Mouse (Mus musculus) cerebellum, adult 9-10 months (tissue): Measurements from ENCODE around the gene Tekt1.

Source experiments
- DNase-seq: peaks from one replicate; pipeline ENCODE4 v3.0.0; 2022

Gene Tekt1

DNA sequence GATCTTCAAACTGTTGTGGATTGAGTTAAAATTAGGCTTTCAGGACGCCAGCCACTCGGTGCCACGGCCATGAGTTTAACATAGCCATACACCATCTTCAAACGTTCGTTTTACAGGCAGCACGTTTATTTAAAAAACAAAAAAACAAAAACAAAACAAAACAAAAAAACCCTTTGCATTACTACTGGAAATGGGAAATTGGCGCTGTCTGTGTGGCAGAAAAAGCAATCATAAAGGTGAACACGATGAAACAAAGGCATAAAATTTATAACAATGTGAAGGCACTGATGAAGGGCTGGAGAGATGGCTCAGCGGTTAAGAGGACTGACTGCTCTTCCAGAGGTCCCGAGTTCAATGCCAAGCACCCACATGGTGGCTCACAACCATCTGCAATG, at the start of gene Tekt1:
TSS of gene Tekt1 (minus strand) at position 96 of the 395 bp plus-strand sequence.
- no peak for DNase-seq

DNA sequence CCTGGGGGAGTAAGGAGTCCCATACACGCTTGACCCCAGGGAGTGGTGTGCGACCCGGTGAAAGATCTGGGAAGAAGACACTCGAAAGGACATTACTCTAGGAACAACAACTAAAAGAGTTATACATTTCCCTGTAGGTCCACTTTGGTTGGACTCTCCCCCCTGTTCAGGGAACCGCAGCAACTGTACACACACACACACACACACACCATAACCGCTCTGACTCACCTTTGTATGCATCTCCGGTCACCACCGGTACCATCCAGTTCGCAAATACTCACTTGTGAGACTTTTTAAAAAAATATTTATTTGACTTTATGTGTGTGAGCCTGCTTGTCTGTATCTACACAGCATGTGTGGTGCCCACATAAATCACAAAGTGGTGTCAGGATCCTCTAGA, 49.7 kb upstream of the Tekt1 start:
- no peak for DNase-seq

DNA sequence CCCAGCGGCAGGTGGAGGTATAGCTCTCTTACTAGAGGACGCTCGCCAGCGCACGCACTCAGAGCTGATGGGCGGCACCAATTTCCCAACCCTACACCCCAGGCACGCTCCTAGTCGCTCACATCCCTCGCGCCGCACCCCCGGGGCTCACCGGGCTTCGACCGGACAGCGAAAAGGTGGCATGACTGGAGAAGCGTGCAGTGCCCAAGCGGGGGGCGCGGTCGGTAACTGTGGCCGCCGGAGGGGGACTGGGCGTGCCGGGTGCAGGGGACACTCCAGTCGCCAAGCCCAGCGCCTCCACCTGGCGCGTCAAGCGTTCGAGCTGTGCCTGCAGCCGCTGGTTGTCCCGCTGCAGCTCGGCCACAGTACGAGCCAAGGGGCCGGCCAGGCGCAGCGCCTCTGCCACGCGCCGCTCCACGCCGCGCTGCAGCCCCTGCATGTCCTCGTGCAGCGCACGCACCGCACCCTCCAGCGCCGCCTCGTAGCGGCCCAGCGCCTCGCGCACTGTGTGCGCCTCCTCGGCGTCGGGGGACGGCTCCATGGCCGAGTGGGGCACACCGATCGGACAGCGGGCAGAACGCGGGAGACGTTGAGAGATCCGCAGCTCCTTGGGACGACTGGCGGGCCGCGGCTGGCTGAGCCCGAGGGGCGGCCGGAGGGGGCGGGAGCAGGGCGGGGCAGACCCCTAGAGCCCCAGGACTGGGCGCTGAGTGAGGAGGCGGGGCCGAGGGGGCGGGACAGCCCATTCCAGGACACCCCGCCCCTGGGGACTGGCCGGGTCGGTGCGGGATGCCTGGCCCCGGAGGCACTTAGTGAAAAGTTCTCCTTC, 49.1 kb upstream of the Tekt1 start, which contains the start of gene Smtnl2:
TSS of gene Smtnl2 (minus strand) at position 621 of the 829 bp plus-strand sequence.
- no peak for DNase-seq

DNA sequence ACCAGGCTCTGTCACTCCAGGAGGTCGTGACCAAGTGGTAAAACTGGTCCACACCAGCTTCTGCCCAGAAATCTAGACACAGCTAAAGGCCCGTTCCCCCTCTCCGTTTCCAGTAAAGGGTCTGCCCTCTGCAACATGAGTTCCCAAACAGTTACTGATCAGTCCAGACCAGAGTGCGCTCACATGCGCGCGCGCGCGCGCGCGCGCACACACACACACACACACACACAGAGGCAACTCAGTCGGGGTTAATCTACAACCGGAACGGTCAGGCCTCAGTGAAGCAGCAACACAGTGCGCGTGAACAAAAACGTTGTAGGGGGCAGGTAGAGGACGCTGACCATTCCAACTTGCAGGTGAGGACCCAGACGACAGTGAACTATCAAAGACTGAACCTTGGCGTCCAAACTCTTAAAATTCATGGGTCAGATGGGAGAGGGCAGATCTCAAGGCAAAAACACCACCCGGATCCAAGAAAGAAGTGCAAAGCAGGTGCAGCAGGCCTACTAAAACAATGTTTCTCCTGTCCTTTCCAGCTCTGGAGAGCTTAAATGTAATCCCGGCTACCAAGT, 48.4 kb upstream of the Tekt1 start:
- no peak for DNase-seq

DNA sequence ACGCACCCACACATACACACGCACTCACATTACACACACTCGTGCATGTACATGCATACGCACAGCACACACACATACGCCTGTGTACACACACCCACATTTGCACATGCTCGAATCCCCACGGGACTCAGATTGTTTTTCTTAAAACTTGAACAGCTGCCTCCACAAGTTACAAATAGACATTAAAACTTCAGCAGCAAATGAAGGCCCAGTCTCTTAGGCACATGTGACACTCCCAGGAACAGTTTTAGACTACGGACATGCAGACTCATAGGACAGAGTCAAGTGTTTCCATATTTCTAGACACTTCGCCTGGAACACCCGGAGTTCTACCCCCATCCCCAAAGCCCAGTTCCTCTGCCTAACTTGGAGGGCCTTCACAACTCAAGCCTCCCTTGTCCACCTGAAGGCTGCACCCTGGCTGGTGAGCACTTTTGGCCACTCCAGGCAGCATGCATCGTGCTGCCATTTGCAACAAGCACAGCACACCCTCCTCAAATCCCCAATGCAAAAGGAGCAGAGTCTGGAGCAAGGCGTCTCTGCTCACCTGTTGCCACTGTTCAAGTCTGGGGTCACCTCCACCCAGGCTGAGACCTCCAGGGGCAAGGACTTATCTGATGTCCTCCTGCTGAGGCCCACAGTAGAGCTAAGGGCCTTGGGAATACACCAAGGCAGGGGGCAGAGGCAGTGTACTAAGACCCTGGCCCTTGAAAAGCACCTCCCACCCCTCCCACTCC, 47.6 kb upstream of the Tekt1 start:
- no peak for DNase-seq

DNA sequence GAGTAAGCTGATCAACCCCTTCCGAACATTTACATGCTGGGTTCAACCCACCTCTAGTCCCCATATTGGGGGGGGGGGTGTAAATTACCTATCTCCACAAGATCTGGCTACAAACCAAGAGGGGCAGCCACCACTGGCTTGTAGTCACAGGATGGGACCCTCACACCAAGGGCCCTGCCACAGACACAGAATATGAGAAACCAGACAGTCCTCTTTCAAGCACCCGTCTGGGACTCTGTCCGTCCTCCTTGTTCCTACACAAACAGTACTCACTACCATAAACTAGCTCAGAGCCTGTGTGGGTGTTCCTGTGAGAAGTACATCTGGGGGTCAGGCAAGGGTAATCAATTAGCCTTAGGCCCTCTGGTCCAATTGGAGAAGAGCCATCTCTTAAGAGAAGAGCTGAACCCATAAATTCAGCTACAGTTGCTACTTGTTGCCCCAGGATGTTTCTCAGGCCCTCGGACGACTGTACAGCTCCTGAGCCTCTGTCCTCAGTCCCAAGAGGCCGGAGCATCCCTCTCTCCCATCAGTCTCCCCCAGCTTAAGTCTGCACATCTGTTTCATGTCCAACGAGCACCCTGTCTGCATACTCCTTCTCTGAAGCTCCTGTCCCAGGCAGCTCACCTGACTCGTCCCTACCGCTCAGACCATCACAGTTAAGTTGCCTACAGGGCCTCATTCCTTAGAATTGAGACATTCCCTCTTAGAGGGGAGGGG, 46.4 kb upstream of the Tekt1 start:
- no peak for DNase-seq

DNA sequence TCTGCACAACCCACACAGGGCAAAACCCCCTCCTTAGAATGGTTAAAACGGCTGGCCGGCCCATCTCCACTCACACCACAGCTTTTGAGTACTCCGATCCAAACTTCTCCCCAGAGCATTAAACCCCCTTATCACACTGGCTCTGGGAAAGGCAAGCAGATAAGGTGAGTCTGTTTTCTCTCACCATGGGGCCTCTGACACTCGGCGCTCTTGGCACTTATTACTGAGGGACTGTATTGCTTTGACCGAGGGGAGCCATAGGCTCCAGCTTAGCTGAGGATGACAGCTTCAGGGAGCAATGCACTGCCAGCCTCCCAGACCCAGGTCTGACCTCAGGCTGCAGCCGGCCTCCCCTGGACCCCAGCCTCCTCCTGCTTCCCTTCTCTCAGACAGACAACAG, 45.3 kb upstream of the Tekt1 start:
- DNase-seq = no peak

DNA sequence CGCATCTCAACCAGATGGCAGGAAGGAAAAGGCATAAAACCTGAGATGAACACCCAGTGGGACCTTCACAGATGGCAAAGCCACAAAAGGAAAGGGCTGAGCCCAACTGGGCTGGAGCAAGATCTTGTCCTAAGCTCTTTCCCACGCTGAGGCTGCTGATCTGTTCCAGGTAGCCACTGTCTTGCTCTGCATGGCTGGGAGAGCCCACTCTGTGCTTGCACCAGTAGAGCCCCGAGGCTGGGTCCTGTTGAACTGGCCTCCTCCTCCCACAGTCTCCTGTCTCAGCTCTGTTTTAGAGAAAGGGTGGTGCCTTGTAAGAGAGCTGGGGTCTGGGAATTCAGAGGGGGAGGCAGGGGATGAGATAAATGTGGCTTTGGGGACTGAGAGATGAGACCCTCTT, 44.8 kb upstream of the Tekt1 start:
- no peak for DNase-seq

DNA sequence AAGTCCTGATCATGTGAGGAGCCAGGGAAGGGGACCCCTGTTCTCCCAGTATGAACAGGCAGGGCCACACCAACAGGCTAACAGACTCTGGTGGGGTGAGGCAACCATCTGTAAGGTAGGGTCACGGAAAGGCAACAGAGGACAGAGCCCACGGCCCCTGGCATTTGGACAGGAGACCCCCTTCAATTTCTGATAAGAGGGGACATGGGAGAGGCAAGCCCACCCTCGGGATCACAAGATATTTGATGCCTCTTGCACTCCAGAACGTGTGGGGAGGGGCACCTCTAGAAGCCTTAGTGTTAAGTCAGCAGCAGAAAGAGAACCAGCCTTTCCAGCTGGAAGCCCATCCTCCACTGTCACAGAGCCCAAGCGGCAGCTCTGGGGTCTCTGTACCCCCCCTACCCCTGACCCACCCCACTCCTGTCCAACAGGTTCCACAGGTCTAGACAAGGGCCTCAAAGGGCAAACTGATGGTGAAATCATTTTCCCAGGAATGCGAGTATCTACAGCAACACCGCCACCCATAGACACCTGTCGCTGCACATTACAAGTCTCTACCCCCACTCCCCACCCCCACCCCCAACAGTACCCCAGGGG, 43.9 kb upstream of the Tekt1 start:
- no peak for DNase-seq

DNA sequence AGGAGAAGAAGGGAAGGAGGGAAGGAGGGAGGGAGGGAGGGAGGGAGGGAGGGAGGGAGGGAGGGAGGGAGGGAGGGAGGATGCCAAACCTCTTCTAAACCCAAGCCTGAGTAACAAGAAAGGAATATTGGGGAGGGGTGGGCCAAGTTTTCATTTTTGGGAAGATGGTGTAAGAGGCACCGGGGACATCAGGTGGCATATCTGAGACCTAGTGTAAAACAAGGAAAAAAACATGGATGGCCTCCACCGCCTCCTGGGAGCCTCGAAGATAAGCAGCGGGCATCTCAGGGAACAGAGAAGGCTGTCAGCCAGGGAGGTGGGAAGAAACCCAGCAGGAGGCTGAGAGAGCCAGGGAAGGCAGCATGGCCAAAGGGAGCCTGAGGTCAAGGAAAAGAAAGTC, 43.3 kb upstream of the Tekt1 start:
- no peak for DNase-seq

DNA sequence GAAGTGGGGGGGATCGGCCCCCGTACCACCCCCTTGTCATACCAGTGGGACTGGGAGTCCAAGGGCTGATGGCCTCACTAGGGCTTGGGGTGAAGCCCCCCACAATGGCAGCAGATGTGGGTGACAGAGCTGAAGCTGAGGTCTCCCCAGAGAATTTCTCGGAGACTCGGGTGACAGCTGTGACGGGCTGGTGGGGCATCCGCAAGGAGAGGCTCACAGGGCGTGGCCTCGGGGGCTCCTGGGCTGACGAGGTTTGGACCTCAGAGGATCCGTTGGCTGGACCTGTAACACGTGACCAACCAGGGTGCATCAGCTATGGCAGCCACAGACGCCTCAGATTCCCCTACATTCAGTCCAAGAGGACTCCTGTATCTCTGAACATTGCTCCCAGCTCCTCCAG, 40.7 kb upstream of the Tekt1 start:
- DNase-seq = no peak

DNA sequence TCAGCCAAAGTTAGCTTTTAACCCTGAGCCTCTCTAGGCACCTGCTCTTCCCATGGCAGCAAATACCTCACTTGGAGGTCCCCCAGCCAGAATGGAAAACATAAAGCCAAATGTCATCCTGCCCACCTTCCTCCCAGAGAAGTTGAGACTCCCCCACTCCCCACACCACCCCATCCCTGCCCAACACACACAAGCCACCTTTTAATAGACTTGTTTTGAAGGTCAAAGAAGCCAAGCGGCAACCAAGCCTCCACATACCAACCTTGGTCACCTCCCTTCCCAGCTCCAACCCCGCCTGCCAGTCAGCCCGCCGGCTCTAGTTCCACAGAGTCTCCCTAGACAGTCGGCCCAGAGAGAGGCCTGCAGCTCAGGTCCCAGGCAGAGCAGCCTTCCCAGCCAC, 39.8 kb upstream of the Tekt1 start:
- no peak for DNase-seq

DNA sequence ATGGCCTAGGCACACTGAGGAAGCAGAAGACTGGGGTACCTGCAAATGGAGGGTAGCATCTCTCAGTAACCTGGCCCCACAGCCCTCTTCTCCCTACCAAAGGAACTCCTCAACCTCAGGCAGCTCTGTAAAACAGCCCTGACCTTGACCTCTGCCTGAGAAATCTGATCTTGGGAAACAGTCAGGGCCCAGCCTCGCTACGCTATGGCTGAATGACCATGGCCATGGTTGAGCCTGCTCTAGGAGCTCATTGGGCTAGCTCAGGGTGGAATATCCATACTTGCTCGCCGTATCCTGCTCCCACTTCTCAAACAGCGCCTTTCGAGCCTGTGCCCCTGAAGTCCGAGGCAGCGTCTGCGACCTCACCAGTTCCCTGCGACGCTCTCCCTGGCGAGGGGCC, 38.8 kb upstream of the Tekt1 start:
- DNase-seq = no peak

DNA sequence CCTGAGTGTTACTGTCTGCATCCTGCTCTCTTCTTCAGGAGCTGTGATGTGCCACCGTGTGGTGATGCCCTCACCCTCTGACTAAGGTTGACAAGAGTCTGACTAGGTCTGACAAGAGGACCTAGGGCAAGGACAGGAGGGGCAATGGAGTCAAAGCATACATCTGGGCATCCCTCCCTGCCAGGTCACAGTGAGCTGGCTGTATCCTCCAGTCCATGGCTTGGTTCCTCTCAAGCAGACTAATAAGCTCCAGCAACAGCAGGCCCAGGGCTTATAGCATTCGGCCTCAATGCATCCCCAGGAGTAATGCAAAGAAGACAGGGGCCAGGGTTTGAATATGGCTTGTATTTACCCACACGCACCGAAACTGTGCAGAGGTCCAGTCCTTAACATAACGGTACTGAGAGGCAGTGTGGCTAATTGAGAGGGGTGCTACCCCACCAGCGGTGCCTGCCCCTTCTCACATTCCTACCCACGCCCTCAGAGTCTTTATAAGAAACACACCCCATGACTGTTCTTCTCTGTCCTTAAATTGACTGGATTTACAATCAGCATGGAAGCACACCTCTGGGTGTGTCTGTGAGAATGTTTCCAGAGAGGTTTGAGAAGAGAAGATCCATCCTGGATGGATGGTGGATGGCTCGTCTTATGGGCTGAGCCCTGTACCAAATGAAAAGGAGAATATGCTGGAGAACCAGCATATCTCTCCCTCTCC, 35.7 kb upstream of the Tekt1 start:
- DNase-seq = no peak

DNA sequence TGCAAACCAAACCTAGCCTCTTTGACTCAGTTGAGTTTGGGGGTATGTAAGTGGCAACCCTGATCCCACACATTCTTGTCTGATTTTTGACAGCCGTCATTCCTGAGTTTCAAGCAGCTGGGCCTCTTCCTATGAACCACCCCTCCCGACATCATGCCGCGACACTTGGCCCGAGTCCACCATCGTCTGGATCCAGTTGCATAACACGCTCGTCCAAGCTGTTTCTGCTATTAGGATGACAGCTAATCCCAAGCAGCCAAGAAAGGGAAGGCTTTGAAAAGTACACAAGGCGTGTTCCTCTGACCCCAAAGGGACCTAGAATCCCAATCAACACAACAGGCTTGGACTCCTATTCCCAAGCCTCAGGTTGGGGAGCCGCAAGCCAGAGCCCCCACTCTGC, 34.8 kb upstream of the Tekt1 start:
- no peak for DNase-seq

DNA sequence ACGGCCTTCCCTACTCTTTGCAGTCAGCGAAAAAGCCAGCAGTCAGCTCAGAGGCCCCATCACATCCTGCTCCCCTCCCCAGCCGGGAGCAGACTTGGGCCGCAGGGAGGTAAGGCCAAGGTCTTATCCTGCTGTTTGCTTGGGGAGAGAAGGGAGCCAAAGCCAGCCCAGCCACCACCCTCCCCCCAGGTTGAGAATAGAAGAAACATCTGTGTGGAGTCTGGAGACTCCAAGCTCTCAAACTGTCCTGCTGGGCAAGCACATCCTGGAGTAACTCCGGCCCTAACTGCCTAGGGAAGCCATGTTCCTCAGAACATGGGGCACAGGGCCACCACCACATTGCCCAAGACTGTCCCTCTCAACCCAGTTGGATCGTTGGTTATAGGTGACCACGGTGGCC, 34.4 kb upstream of the Tekt1 start:
- no peak for DNase-seq

DNA sequence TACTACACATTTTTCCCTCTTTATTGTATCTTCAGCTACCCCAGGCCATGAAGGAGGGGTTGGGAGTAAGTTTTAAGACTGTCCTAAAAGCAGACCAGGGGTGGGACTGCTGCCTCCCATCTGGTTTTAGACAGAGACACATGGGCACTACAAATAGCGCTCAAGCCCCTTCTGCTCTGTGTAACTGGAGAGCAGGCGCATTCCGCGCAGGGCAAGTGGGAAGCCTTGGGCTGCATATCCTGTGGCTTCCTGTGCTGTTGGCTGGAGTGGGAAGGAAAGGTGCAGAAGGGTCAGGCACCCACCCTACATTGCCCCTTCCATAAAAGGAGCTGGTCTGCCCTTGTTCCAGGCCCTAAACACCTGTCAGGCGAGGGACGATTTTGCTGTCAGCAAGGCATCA, 33.4 kb upstream of the Tekt1 start:
- no peak for DNase-seq

DNA sequence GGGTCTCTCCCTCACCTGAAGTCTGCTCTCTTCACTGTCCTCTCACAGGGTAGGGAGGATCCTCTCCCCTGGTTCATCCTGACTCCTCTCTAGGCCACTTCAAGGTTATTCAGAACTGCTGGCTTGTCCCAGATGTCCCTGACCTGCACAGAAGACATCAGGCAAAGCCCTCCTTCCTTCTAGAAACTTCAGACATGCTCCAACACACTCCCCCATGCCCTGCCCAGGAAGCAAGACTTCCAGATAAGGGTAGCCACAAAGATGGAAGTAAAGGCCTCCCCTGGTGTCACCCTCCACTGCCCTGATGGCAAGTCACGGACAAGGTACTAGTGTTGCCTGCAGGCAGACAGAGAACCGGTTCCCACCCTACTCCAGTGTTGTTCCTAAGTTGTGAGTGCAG, 32.5 kb upstream of the Tekt1 start:
- no peak for DNase-seq

DNA sequence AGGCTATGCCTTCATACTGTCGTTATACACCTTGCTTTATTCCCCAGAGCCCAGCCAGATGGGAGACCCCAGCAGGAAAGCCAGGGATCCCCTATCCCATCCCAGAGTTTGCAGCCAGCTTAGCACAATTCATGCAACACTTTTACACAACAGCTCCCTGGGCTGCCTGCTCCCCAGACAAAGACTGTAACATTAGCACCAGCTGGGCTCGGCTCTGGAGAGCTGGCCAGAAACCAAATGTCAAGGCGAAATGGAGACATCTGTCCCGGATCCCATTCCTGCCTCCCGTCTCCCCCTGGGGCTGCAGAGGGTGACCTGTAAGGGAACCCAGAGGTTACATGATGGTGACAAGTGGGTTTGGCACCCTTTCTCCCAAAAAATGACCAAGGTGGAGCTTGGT, 31.4 kb upstream of the Tekt1 start:
- no peak for DNase-seq

DNA sequence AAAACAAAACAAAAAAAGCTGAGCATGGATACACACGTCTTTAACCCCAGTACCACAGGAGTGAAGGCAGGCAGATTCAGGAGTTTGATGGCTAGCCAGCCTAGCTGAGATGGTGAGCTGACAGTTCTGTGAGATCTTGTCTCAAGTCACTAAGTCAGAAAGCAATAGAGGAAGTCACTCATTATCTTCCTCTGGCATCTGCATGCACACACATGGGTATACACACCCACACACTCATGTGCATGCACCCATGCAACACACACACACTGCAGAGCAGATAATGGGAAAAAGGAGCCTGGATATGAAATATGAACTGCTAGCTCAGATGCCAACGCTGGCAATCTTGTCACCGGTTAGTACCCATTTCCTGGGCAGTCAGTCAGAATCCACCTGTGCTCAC, 31.0 kb upstream of the Tekt1 start:
- DNase-seq = no peak

DNA sequence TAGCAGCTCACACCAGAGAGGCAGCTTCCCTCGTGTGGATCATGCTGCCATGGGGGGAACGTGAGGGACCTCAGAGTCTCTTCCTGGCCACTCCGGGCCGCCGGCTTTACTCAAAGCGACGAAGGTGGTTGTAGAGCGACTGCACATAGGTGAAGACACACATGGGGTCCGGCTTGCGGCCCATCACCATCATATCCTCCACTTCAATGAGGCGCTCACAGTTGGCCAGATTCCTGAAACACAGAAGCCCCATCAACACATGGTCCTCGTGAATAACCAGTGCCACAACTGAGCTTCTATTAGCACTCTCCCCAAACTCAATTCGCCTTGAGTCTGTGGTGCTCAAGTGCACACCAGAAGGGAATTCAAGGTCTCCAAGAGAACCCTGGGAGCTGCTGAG, 28.9 kb upstream of the Tekt1 start:
- DNase-seq = no peak

DNA sequence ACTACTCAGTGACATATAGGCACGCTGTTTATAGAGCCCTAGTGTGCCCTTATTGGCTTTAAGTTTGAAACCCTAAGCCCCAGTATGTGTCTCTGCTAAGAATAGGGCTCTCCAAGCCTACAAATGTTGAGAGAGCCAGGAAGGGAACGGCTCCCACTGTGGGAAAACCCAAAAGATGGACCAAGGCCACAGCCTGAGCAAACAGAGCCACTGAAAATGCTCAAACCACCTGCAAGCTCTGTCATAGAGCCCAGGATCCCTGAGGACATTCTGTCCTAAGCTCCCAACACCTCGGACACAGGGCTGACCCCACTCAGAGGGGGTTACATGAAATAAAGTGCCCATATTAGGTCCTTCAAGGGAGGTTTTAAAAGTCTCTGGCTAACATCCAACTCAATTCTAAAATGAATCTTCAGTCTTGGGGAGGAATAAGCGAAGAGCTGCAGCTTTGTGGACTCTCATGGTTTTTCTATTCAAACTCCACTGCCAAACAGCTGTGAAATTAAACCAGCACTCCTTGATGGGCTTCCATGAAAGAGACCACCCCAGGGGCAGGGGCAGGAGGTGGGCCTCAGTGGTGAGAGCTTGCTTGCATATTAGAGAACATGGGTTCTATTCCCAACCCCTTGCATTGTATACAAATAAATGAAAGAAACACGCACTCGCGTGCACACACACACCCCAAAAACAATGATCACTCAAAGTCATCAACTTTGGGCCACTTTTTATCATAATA, 27.3 kb upstream of the Tekt1 start:
- no peak for DNase-seq
